Mouse (Mus musculus) erythroblast, embryonic 14.5 days (primary cell): ENCODE measurements around the gene Pacsin3. TPM values are rescaled to one million over a fixed set of nuclear protein-coding genes. Genes with fewer than 3 reads are reported as not detected.

Source experiments
- H3K27me3 ChIP-seq: 2 replicates; pipeline ENCODE4 v1.6.1; 2012; ENCODE audit warnings: inconsistent platforms; ENCODE audit not compliant: control insufficient read depth
- H3K36me3 ChIP-seq: 2 replicates; pipeline ENCODE4 v1.6.1; 2012; ENCODE audit warnings: mild to moderate bottlenecking, inconsistent platforms; ENCODE audit not compliant: control insufficient read depth
- H3K4me1 ChIP-seq: 2 replicates; pipeline ENCODE4 v1.6.1; 2012; ENCODE audit warnings: inconsistent platforms; ENCODE audit not compliant: control insufficient read depth
- H3K4me3 ChIP-seq: replicated peaks from 2 replicates; pipeline ENCODE3; 2012; ENCODE audit warnings: moderate library complexity, mild to moderate bottlenecking, inconsistent platforms
- H3K9me3 ChIP-seq: 2 replicates; pipeline ENCODE4 v1.6.1; 2012; ENCODE audit warnings: low read length, inconsistent platforms, mixed read lengths; ENCODE audit not compliant: control insufficient read depth
- GATA1 ChIP-seq: IDR thresholded peaks from 2 replicates; pipeline ENCODE4 v1.6.1; 2012; ENCODE audit warnings: low read length, inconsistent platforms, mixed read lengths
- TAL1 ChIP-seq: IDR thresholded peaks from 3 replicates; pipeline ENCODE4 v1.6.1; 2012; ENCODE audit warnings: low read length, inconsistent platforms, mixed read lengths
- polyA plus RNA-seq: library from polyadenylated mRNA; stranded (reverse); fragments of >175 nt; gene quantifications from 2 replicates; pipeline ENCODE4 v1.2.3, GENCODE M21; 2012

The Pacsin3 gene
- polyA plus RNA-seq, 1 experiment, result not detected

DNA sequence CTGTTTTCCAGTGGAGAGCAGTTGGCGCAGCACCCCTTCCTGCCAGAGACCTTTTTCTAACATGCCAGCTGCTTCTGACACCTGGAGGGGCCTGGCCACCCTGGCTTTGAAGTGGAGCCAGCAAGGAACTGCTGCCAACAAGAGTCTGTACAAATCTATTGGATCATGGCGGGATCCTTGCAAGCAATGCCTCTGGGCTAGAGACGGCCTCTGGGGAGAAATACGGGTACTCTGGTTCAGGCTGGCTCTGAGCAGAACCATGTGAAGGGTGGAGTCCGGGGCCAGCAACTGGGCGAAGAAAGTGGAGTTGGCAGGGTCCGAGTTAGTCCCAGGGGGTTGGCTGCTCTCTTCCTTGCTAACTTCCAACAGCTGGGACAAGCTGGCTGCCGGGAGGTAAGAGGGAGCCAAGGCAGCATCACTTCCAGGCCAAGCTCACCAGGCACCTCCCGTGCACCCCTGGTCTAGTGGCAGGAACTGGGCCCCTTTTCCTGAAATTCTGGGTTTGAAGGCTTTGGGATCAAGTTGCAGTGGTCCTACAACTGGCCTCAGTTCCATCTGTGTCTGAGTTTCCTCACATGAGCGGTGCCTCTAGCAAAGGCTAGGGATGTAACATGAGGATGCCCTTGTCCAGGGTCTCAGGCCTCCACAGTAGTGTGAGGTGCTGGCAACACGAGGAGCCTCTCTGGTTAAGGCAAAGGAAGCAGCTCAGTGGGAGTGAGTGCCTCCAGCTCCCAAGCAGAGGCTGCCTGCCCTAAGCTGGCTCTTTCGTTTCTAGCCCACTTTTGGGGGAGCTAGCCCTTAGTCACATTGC lies 35.6 kb downstream of the Pacsin3 start:
- Histone ChIP-seq H3K27me3 (no peaks in the 10 kb centered on the region), H3K4me1 (peaks cover 6% of the 10 kb centered on the region), H3K9me3 (no peaks in the 10 kb centered on the region), H3K36me3 (no peaks in the 10 kb centered on the region), H3K4me3 (no peak overlapping the region)
- TF ChIP-seq GATA1, result no peak
- no peak for TF ChIP-seq TAL1

DNA sequence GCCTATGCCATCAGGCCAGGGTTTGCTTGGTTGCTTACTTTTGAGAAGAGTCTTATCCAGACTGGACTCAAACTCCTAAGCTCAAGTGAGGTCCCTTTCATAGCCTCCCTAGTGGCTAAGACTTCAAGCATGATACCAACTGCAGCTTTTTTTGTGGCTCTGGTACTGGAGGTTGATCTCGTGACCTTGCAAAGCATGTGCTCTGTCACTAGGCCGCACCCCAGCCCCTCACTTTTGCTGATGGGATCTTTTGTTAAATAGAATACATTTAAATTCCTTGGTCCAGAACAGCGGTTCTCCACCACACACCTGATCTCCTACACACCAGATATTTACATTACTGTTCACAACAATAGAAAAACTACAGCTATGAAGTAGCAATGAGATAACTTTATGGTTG lies 38.5 kb downstream of the Pacsin3 start:
- Histone ChIP-seq H3K4me3 (no peak overlapping the region), H3K4me1 (no peaks in the 10 kb centered on the region), H3K27me3 (no peaks in the 10 kb centered on the region), H3K9me3 (no peaks in the 10 kb centered on the region), H3K36me3 (no peaks in the 10 kb centered on the region)
- TF ChIP-seq TAL1 (no peak), GATA1 (no peak)

DNA sequence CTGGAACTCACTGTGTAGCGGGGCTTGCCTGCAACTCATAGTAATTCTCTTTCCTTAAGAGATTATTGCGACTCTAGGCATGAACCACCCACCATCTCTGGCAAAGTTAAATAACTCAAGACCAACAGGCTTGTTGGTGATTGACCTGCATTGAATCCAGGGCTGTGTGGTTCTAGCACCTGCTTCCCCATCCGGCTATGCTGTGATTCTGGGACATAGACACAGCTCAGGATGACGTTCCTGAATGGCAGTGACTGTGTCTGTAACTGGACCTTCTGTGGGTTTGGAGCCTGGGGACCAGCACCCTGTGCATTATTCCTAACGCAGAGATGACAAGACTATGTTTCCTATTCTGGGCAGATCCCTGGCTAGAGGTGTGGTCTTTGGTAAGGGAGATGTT lies 40.1 kb downstream of the Pacsin3 start:
- H3K36me3 ChIP-seq, result no peaks in the 10 kb centered on the region
- H3K4me1 ChIP-seq, result no peaks in the 10 kb centered on the region
- H3K27me3 ChIP-seq, result no peaks in the 10 kb centered on the region
- no peak overlapping the region for H3K4me3 ChIP-seq
- TF ChIP-seq TAL1, result no peak
- no peak for TF ChIP-seq GATA1
- no peaks in the 10 kb centered on the region for H3K9me3 ChIP-seq

DNA sequence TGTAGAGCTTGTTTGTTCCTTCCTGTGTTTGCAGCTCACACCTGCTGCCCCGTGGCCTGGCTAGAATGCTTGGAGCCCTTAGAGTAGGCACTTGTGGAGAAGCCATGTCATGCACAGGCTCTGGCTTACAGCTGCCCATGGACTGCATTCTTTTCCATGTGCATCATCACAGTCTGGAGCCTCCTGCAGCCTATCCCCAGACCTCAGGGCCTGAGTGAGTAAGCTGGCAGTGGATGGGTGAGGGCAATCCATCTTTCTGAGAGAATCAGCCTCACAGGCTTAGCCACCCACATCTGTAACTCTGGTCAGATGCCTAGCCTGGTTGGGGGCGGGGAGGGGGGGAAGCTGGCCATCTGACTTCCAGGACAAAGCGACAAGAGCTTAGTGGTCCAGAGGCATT lies 43.4 kb downstream of the Pacsin3 start:
- TF ChIP-seq TAL1 (no peak), GATA1 (no peak)
- H3K36me3 ChIP-seq, result no peaks in the 10 kb centered on the region
- no peaks in the 10 kb centered on the region for H3K27me3 ChIP-seq
- H3K9me3 ChIP-seq, result no peaks in the 10 kb centered on the region
- H3K4me1 ChIP-seq, result no peaks in the 10 kb centered on the region; the same call in 1 of the 2 replicates
- no peak overlapping the region for H3K4me3 ChIP-seq

DNA sequence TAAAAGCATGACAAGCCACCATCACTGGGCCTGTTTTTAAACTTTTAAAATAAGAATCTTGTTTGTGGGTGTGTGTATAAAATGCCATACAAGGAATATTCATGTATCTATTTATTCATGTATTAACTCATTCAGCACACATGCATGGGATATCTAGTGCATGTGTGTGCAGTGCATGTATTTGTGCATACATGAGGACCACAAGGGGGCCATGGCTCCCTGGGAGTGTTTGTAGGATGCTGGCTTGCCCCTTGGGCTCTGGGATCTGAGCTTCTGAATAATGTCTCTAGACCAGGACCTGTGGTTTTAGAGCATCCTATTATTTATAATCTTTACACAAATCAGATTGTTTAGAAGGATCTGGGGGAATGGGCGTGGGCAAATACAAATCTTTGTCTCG lies 45.0 kb downstream of the Pacsin3 start:
- Histone ChIP-seq H3K9me3 (no peaks in the 10 kb centered on the region), H3K4me1 (no peaks in the 10 kb centered on the region; the same call in 1 of the 2 replicates), H3K27me3 (no peaks in the 10 kb centered on the region), H3K4me3 (no peak overlapping the region), H3K36me3 (no peaks in the 10 kb centered on the region)
- TF ChIP-seq GATA1 (no peak), TAL1 (no peak)

DNA sequence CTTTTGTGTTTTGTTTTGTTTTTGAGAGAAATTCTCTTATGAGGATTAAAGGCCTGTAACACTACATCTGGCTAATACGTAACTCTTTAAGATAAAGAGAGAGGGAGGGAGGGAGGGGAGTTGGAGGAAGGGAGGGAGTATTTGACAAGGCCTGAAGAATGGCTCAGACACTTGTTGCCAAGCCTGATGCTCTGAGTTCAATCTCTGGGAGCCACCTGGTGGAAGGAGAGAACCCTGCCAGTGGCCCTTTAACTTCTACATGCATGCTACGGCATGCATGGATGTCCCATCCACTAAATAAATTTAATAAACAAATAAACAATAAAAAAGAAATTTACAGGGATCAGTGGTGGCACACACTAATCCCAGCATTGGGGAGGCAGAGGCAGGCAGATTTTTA lies 46.1 kb downstream of the Pacsin3 start:
- no peaks in the 10 kb centered on the region for H3K36me3 ChIP-seq
- H3K9me3 ChIP-seq, result no peaks in the 10 kb centered on the region
- H3K4me3 ChIP-seq, result no peak overlapping the region
- no peaks in the 10 kb centered on the region for H3K27me3 ChIP-seq
- no peak for TF ChIP-seq GATA1
- TF ChIP-seq TAL1, result no peak
- H3K4me1 ChIP-seq, result no peaks in the 10 kb centered on the region; the same call in 1 of the 2 replicates

DNA sequence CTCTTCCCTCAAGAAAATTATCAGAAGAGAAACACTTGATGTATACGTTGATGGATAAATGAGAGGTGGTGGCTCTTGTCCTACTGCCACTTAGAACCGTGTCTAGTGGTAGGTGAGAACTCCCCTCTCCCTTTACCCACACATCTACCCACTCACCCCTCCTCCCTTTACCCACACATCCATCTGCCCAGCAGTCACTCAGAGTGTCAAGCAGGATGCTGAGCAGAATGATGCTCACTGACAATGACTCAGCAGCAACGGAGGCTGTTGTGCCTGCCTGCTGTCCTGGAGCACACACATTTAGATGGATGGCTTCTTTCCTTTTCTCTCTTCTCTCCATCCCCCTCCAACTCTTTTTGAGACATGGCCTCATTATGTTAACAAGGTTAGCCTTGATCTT lies 47.1 kb downstream of the Pacsin3 start:
- Histone ChIP-seq H3K36me3 (no peaks in the 10 kb centered on the region), H3K4me1 (no peaks in the 10 kb centered on the region; the same call in 1 of the 2 replicates), H3K9me3 (no peaks in the 10 kb centered on the region), H3K27me3 (no peaks in the 10 kb centered on the region), H3K4me3 (no peak overlapping the region)
- TF ChIP-seq GATA1 (no peak), TAL1 (no peak)

DNA sequence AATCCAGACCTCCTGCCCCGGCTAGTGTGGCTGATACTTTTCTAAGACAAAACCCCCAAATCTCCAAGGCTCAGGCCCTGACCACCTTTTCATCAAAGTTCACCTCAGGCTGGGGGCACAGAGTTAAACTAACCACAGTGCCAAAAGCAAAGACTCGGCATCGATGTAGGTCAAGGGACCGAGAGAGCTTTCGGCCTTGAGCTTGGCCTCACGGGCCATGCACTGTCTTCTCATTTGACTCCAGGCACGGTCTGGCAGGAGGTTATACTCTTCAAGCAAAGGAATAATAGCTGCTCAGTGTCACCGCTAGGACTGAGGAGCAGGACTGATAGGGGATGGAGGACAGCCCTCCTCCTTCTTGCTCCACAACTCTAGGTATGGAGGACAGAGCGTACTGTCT lies 50.2 kb downstream of the Pacsin3 start:
- Histone ChIP-seq H3K4me3 (no peak overlapping the region), H3K27me3 (0 out of 2 replicates have a peak, but pooled peaks cover 2% of the 10 kb centered on the region), H3K4me1 (no peaks in the 10 kb centered on the region; the same call in 1 of the 2 replicates), H3K36me3 (no peaks in the 10 kb centered on the region), H3K9me3 (no peaks in the 10 kb centered on the region)
- TF ChIP-seq TAL1, result no peak
- no peak for TF ChIP-seq GATA1

DNA sequence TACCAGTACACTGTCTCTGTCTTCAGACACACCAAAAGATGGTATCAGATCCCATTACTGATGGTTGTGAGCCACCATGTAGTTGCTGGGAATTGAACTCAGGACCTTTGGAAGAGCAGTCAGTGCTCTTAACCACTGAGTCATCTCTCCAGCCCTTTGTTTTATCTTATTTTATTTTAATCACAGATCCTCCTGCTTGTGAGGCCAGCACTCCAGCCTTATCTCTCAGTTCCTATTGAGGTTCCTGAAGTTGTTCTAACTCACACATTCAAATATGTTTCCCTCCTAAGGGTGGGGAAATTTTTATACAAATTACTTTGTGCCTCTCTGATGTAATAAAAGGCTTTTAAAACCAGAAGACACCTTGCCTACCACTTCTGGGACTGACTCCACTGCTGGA lies 50.8 kb downstream of the Pacsin3 start:
- TF ChIP-seq TAL1, result no peak
- no peak for TF ChIP-seq GATA1
- no peak overlapping the region for H3K4me3 ChIP-seq
- no peaks in the 10 kb centered on the region for H3K9me3 ChIP-seq
- H3K36me3 ChIP-seq, result no peaks in the 10 kb centered on the region
- 0 out of 2 replicates have a peak, but pooled peaks cover 2% of the 10 kb centered on the region for H3K27me3 ChIP-seq
- H3K4me1 ChIP-seq, result no peaks in the 10 kb centered on the region; the same call in 1 of the 2 replicates

DNA sequence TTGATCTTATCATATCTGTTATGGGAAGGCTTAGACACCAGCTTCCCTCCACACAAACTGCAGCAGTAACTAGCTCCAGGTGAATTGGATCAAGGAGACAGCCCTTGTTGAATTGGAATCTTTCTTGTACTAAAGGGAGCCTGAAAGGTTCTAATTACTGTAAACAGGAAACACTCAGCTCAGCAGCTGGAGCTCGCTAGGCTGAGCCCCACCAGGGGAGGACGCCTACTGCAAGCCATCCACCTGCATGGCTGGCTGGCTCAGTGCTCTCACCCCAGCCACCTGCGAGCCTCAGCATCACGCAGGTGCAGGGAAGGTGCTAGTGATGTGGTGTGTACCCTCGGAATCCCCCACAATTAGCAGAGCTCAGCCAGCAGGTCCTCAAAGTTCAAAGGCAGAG lies 52.9 kb downstream of the Pacsin3 start:
- no peaks in the 10 kb centered on the region for H3K36me3 ChIP-seq
- H3K27me3 ChIP-seq, result 0 out of 2 replicates have a peak, but pooled peaks cover 2% of the 10 kb centered on the region
- TF ChIP-seq TAL1 (no peak), GATA1 (no peak)
- no peaks in the 10 kb centered on the region for H3K9me3 ChIP-seq
- H3K4me3 ChIP-seq, result no peak overlapping the region
- H3K4me1 ChIP-seq, result no peaks in the 10 kb centered on the region
